Mouse (Mus musculus) layer of hippocampus, adult 9-10 months (tissue): ENCODE measurements at regions not wholly inside any gene's neighbourhood (a gene's known extent, or its start where the extent isn't known, plus 50 kb on each side); places are given as distances from the start of the nearest gene placed in this dataset.

ENCODE experiments used
- DNase-seq: peaks from one replicate; pipeline ENCODE4 v3.0.0; 2022; ENCODE audit warnings: low spot score

- no peak for DNase-seq
Measured at GRCm38 (mm10) chr13:57282816-57283215, 387.0 kb upstream of the Trpc7 start.

GRCm38 (mm10) chr13:57281941-57282710 is 386.3 kb upstream of the Trpc7 start:
- no peak for DNase-seq

- peak; percentile 29 for DNase-seq
Measured at GRCm38 (mm10) chr13:57281504-57281903, 385.7 kb upstream of the Trpc7 start.

GRCm38 (mm10) chr13:57278580-57278979 is 382.8 kb upstream of the Trpc7 start:
- no peak for DNase-seq

- no peak for DNase-seq
Measured at GRCm38 (mm10) chr13:57277076-57277475, 381.3 kb upstream of the Trpc7 start.

GRCm38 (mm10) chr13:57275871-57276270 is 380.1 kb upstream of the Trpc7 start:
- no peak for DNase-seq

GRCm38 (mm10) chr13:57273593-57273992 is 377.8 kb upstream of the Trpc7 start:
- no peak for DNase-seq

GRCm38 (mm10) chr13:57269614-57270013 is 373.8 kb upstream of the Trpc7 start:
- peak; percentile 15 for DNase-seq

GRCm38 (mm10) chr13:57259920-57260319 is 364.1 kb upstream of the Trpc7 start:
- peak; percentile 88 for DNase-seq

- no peak for DNase-seq
Measured at GRCm38 (mm10) chr13:57259474-57259873, 363.7 kb upstream of the Trpc7 start.

GRCm38 (mm10) chr13:57255920-57256319 is 360.1 kb upstream of the Trpc7 start:
- DNase-seq = no peak

- DNase-seq = no peak
Measured at GRCm38 (mm10) chr13:57249851-57250250, 354.1 kb upstream of the Trpc7 start.

GRCm38 (mm10) chr13:57249401-57249800 is 353.6 kb upstream of the Trpc7 start:
- peak; percentile 40 for DNase-seq

- DNase-seq = no peak
Measured at GRCm38 (mm10) chr13:57246238-57246963, 350.6 kb upstream of the Trpc7 start.

- no peak for DNase-seq
Measured at GRCm38 (mm10) chr13:57236917-57237316, 341.1 kb upstream of the Trpc7 start.

GRCm38 (mm10) chr13:57236211-57236610 is 340.4 kb upstream of the Trpc7 start:
- DNase-seq = no peak

- DNase-seq = no peak
Measured at GRCm38 (mm10) chr13:57232906-57233305, 337.1 kb upstream of the Trpc7 start.

GRCm38 (mm10) chr13:57231666-57232065 is 335.9 kb upstream of the Trpc7 start:
- DNase-seq = no peak

GRCm38 (mm10) chr13:57230253-57230652 is 334.5 kb upstream of the Trpc7 start:
- DNase-seq = no peak

- no peak for DNase-seq
Measured at GRCm38 (mm10) chr13:57221092-57221491, 325.3 kb upstream of the Trpc7 start.

- no peak for DNase-seq
Measured at GRCm38 (mm10) chr13:57216161-57216560, 320.4 kb upstream of the Trpc7 start.

- no peak for DNase-seq
Measured at GRCm38 (mm10) chr13:57212251-57212650, 316.5 kb upstream of the Trpc7 start.

GRCm38 (mm10) chr13:57191195-57191594 is 295.4 kb upstream of the Trpc7 start:
- no peak for DNase-seq
